Mouse (Mus musculus) central nervous system, embryonic 14 days (tissue): ENCODE data around the gene Fam53a. TPM values are rescaled to one million over a fixed set of nuclear protein-coding genes. Genes with fewer than 3 reads are reported as not detected.

Experiments used
- polyA plus RNA-seq: library from polyadenylated mRNA; depleted of rRNA; stranded (reverse); fragments of >200 nt; gene quantifications from 2 replicates; pipeline ENCODE4 v1.2.3, GENCODE M21; 2012; rRNA removed

Gene Fam53a
- polyA plus RNA-seq: 22.0 and 23.1 TPM in 2 replicates

DNA sequence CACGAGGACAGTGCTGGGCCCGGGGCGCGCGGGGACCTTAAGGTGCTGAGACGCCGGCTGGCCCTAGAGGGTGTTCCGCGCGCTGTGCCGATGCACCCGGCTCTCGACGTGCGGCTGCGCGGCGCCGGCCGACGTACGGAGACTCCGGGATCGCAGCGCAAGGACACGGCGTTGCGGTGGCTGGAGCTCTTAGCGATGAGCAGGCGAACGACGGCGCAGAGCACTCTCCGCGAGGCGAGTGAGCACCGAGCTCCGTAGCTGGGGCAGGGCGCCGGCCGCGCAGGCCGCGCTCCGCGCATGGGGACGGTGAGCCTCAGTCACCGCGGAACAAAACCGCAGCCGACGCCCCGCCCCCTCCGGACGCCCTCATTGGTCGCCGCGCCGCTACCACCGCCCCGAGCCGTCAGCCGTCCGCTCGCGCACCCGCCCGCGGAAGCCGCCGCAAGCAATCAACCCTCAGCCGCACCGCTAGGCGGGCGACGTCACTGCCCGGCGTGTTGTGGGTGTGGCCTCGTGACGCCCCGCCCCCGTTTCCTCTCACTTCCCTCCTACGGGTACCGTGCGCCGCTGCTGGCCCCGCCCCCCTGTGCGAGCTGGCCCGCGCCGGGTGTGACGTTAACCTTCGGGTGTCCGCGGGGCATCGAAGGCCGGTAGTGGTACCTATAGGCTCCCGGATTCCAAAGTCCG is at the start of gene Fam53a, which contains the start of gene Gm9903:
Gene Fam53a (minus strand): TSS at position 335 of the 687 bp plus-strand sequence.
Gene Gm9903 (plus strand): TSS at position 625 of the 687 bp plus-strand sequence.

DNA sequence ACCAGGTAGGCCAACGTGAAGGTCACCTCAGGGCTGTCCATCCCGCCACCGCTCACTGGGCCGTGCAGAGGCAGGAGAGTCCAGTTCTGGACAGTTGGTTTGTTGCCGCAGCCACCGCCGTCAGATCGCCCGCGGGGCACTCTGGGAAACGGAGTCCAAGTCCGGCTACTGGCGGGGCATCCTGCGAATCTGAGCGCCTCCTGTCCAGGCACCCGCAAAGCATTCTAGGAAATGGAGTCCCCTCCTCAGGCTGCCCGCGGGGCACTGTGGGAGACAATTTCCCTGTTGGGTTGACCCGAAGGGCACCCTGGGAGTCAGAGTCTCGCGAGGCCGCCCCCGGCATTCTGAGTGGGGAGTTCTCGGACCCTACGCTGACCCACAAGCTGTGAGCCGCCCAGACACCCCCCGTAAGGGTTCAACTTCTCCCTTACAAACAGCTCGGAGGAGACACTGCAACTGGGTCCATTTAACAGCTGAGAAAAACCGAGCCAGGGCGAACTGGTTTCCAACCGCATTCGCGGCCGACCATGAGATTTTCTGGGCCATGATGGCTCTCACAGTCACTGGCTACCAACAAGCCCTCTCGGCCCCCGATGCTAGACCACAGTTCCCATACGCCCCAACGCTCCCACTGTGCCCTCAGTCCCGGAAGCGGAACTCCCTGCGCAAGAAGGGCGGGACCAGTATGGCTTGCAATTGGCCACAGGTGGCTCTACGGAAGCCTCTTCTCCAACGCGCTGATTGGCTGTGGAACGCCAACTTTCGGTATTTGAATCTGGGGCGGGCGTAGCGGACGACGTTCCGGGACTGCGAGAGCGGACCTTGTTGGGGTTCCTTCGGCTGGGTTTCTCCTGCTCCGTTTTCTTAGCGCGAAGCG is 28.6 kb upstream of the Fam53a start, which contains the start of the genes Tacc3 and Tmem129:
Gene Tacc3 (plus strand): TSS at position 342 of the 877 bp plus-strand sequence.
Gene Tmem129 (minus strand): TSS at position 630 of the 877 bp plus-strand sequence.

GRCm38 (mm10) chr5:33651921-33652782 is 22.7 kb upstream of the Fam53a start, which contains the start of gene Slbp:
Gene Slbp (minus strand): TSS chr5:33652574.

Other genes starting within 250 kb of the Fam53a start
- 1.7 and 2.8 TPM in 2 replicates for gene Nkx1-1, start 195.7 kb downstream of the Fam53a start, polyA plus RNA-seq
- 0.61 and 0.88 TPM in 2 replicates for gene Gm9903, start 290 bp upstream of the Fam53a start, polyA plus RNA-seq
- 84.9 and 86.8 TPM in 2 replicates for gene Slbp, start 22.9 kb upstream of the Fam53a start, polyA plus RNA-seq
- 54.4 and 63.0 TPM in 2 replicates for gene Tacc3, start 28.5 kb upstream of the Fam53a start, polyA plus RNA-seq
- gene Tmem129, start 28.8 kb upstream of the Fam53a start, polyA plus RNA-seq: 31.9 and 33.7 TPM in 2 replicates
- 98.7 and 112 TPM in 2 replicates for gene Fgfr3, start 92.0 kb upstream of the Fam53a start, polyA plus RNA-seq
- 40.7 and 41.8 TPM in 2 replicates for gene Letm1, start 153.2 kb upstream of the Fam53a start, polyA plus RNA-seq
- 114 and 121 TPM in 2 replicates for gene Nsd2, start 191.1 kb upstream of the Fam53a start, polyA plus RNA-seq